Mouse (Mus musculus) gastrocnemius, adult 18-20 months (tissue): Measurements from ENCODE around the gene Bora. TPM values are rescaled to one million over a fixed set of nuclear protein-coding genes. Genes with fewer than 3 reads are reported as not detected.

Source experiments
- DNase-seq: peaks from one replicate; pipeline ENCODE4 v3.0.0; 2021; ENCODE audit warnings: low spot score
- total RNA-seq, 2 experiments: library from RNA; stranded (reverse); gene quantifications; 2 replicates each; pipeline ENCODE4 v1.2.3; 2021

The Bora gene
- total RNA-seq, 2 experiments from 2014 or later: 0.84 to 0.95 TPM

DNA sequence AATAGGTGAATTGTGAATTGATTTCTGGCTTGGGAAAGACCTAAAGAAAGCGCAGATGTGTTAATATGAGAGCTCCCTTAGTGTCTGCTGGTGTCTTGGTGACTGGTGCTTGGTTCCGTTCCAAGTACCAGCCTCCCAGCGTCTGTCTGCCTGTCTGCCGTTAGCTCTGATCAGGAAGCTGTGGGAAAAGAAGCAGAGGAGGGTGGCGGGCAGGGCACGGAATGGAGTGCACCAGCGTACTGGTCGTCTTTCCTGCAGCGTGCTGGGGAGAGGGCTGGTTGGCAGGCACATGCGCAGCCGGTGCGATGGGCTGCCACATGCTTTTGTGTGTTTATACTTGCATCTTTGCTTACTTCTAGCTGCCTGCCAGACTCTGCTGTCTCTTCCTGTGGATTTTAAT lies 14.6 kb downstream of the Bora start:
- no peak for DNase-seq

DNA sequence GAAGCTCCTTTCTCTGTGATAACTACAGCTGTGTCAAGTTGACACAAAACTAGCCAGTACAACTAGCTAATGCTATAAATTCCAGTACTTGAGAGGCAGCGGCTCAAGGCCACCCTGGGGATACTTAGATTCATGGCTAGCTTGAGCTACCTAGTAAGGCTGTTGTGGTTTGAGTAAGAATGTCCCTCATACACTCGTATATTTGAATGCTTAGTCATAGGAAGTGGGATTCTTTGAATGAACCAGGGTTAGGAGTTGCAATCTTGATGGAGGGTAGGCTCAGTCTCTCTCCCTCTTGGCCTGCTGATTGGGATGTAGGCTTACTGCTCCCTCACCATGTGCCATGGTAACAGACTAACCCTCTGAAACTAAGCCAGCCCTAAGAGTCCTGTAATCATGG lies 17.1 kb downstream of the Bora start:
- DNase-seq: no peak

DNA sequence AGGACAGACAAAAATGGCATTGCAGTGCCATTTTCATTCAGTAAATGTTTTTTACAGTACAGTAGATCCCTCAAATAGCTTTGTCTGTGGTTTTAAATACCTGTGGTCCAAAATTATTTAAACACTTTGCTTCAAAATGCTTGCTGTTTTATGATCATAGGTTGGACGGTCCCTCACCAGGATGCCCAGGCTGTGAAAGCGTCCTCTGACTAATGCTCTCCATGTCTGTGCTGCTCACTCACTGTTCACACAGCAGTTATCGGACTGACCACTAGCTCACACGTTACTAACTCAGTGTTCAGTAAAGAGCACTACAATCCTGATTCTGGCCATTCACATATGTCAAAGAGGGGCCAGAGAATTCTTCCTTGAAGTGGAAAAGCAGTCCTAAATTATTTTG lies 25.1 kb downstream of the Bora start:
- DNase-seq: no peak

DNA sequence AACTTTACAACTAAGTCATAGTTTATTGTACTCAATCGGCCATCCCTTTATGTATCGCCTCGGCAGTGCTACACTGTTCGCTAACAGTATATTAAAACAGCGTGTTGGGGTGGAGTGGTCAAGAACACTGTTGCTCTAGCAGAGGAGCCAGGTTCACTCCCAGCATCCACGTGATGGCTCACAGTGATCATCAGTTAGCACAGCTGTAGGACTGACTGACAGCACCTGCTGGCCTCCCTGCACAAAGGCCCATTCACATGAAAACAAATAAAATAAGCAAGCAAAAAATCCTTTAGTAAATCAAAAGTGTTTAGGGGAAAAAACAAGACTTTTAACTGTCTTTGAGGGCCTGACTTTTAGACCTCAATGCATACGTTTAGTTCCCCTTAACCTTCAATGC lies 42.9 kb downstream of the Bora start:
- no peak for DNase-seq

- peak; percentile 99 for DNase-seq
Observed at GRCm38 (mm10) chr14:99099267-99099966, 53.4 kb downstream of the Bora start, which contains the start of the genes Pibf1 and Dis3. TSS of gene Pibf1 (plus strand) at chr14:99099424. TSS of gene Dis3 (minus strand) at chr14:99099770.

DNA sequence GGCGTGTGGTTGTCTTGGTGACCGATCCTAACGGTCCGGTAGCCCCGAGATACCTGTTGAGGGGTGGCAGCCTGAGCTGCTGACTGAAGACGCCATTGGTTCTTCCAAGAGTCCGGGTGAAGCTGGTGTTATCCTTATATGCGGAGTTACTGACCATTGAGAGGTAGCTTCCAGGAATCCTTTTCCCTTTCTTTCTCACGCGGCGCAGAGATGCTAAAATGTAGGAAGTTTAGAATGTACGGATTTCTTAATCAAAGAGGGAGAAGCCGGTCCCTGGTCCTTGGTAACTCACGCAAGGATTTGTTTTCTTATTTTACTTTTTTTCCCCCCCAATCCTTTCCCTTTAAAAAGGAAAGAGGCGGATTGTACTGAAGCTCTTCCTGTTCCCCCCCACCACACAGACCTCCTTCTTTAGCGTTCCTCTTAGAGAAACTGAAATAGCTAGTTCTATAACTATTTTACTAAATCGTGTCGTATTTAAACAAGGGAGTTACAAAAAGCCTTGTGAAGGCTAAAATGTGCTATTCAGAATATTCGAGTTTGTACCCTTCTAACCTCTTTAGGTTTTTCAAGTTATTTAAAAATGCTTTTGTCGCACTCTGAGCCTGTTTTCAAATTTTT lies 54.1 kb downstream of the Bora start:
- DNase-seq: no peak

GRCm38 (mm10) chr14:99103050-99103449 lies 57.0 kb downstream of the Bora start:
- DNase-seq: no peak

DNA sequence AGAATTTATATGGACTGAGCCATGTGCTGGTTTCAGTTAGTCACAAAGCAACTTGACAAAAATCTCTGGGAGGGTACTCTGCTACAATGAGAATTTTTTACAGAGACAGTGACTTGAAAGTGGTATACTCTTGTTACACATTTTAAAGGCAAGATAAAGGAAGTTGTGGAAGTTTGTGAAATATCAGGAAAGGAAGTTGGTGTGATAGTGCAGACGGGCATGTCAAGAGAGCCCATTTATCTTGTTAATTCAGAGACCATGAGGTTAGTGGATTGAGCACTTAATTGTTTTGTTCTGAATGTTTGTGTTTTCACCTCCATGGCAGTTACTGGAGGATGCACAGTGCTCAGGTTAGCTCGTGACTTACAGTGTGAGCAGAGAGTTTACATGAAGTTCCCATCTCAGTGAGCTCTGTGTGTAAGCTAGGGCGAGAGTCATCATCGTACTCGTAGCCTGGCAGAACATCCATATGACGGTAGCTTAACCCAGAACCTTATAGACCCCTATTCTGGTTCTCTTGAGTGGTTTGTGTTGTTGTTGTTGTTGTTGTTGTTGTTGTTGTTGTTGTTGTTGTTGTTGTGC lies 58.6 kb downstream of the Bora start:
- no peak for DNase-seq

GRCm38 (mm10) chr14:99106671-99107070 lies 60.6 kb downstream of the Bora start:
- DNase-seq: no peak

- no peak for DNase-seq
Observed at GRCm38 (mm10) chr14:99107631-99108187, 61.7 kb downstream of the Bora start.

- DNase-seq: no peak
Observed at GRCm38 (mm10) chr14:99108762-99109161, 62.7 kb downstream of the Bora start.

- no peak for DNase-seq
Observed at GRCm38 (mm10) chr14:99117576-99117975, 71.6 kb downstream of the Bora start.

GRCm38 (mm10) chr14:99121584-99122339 lies 75.7 kb downstream of the Bora start:
- DNase-seq: no peak

DNA sequence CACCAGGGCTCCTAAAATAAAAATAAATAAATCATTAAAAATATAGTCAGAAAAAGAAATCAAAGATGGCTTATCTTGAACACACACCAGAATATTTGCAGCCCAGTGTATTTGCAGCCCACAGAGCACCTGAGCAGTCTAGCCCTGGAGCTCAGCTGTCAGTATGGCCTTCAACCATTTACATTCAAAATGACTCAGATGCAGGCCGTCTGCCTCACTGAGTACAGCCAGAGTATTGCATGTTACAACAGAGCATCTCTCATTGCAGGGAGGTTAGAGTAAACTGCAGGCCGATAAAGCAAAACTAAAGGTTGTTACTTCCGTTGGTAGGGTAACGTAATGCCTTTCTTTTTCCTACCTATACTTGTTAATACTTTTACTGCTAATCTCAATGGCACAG lies 78.1 kb downstream of the Bora start:
- no peak for DNase-seq

Other genes with a start within 250 kb of the Bora start
- 1 to 10 TPM; 1.3 to 1.8 TPM for gene Rpl36a-ps1, start 51.9 kb upstream of the Bora start, total RNA-seq
- gene Mzt1, start 88 bp upstream of the Bora start, total RNA-seq: 10 to 100 TPM; 33.8 to 35.5 TPM
- gene Pibf1, start 53.2 kb downstream of the Bora start, total RNA-seq: 1 to 10 TPM; 8.3 to 9.0 TPM
- 10 to 100 TPM; 10.1 to 11.6 TPM for gene Dis3, start 53.5 kb downstream of the Bora start, total RNA-seq